Mouse (Mus musculus): Measurements from ENCODE around the gene Reck. TPM values are rescaled to one million over a fixed set of nuclear protein-coding genes. Genes with fewer than 3 reads are reported as not detected.

The Reck gene
- polyA plus RNA-seq, 1 experiment from 2014 or later = 11.9 TPM

DNA sequence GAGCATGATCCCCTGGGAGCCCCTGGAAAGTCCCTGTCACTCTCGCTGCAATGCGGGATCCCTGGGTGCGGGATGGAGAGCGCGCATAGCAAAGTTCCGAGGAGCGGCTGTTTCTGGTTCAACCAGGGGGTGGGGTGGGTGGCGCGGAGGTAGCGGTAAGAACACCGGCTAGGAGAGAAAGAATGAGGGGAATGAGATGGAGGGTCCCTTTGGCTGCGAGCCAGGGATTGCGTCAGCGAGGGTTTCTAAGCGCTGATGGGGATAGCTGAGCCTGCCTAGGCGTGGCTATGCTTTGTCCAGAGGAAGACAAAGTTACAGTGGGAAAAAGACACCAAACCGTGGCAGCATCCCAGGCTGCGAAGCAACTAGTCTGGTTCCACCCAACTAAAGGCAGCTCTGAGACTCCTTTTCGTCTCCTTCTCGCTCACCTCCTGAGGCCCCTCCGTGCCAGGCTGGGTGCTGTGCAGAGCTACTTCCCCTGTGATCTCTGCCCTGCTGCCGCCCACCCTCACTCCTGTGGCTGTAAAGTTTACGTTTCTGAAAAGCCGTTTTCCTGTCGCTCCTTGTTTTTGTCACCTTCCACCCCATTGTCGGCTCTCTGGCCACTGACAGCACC lies 82.6 kb downstream of the Reck start:
- peak; percentile 98 for DNase-seq (ENCODE audit: low spot score, missing footprints)
- H3K27ac ChIP-seq (ENCODE audit: low read depth, low read length) = 0 out of 2 replicates have a peak overlapping the region, but pooled peaks have one; percentile 11
- peaks cover 19% of the 10 kb centered on the region for H3K27me3 ChIP-seq (ENCODE audit: control insufficient read depth, insufficient read depth, low read length)
- peak overlapping the region; percentile 67 for H3K9ac ChIP-seq (ENCODE audit: low read length)
- H3K4me2 ChIP-seq = peak overlapping the region; percentile 74
- peak overlapping the region; percentile 49 for H3K4me3 ChIP-seq (ENCODE audit: low read depth, low read length)
- H3K9me3 ChIP-seq (ENCODE audit: control insufficient read depth, low read length) = no peaks in the 10 kb centered on the region
- ATAC-seq (ENCODE audit: low FRiP score) = peak; percentile 71
- 1% methylated on average over 26 of the region's 26 CpGs for WGBS
- peaks cover 2% of the 10 kb centered on the region; the same call in 1 of the 2 replicates for H3K4me1 ChIP-seq (ENCODE audit: control insufficient read depth, insufficient read depth, low read length)
- H3K36me3 ChIP-seq (ENCODE audit: control insufficient read depth, insufficient read depth, low read length) = no peaks in the 10 kb centered on the region

DNA sequence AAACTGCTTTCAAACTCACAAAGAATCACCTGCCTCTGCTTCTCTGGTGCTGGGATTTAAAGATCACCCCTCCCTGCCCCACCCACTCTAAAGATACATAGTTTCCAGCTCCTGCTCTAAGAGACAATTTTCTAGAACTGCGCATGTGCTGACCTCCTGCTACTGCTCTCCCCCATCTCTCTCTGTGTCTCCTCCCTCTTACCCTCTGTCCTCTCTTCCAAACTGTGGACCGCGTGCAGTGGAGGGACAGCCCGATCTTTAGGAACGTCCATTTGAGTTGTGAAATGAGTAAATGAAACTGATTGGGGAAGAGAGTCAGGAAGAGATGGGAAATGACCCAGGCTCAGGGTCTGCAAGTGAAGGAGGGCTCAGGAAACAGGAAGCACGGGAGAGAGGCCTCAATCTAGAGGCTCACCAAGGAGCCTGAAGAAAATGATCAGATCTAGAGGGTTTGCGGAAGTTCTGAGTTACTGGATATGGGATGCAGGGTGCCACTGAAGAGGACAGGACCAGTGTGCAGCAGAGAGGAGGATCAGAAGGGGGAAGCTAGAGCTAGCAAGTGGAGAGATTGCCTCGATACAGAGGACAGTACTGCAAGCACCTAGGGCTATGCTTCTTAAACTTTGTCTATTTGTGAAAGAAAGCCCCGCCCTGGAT lies 84.3 kb downstream of the Reck start:
- H3K4me1 ChIP-seq (ENCODE audit: control insufficient read depth, insufficient read depth, low read length) = peaks cover 2% of the 10 kb centered on the region; the same call in 1 of the 2 replicates
- no peak overlapping the region for H3K27ac ChIP-seq (ENCODE audit: low read depth, low read length)
- H3K4me2 ChIP-seq = no peak overlapping the region
- no peaks in the 10 kb centered on the region for H3K9me3 ChIP-seq (ENCODE audit: control insufficient read depth, low read length)
- ATAC-seq (ENCODE audit: low FRiP score) (no peak), DNase-seq (ENCODE audit: low spot score, missing footprints) (no peak)
- H3K36me3 ChIP-seq (ENCODE audit: control insufficient read depth, insufficient read depth, low read length) = no peaks in the 10 kb centered on the region
- 72% methylated on average over 9 of the region's 9 CpGs for WGBS
- no peak overlapping the region for H3K9ac ChIP-seq (ENCODE audit: low read length)
- peaks cover 19% of the 10 kb centered on the region for H3K27me3 ChIP-seq (ENCODE audit: control insufficient read depth, insufficient read depth, low read length)
- no peak overlapping the region for H3K4me3 ChIP-seq (ENCODE audit: low read depth, low read length)

DNA sequence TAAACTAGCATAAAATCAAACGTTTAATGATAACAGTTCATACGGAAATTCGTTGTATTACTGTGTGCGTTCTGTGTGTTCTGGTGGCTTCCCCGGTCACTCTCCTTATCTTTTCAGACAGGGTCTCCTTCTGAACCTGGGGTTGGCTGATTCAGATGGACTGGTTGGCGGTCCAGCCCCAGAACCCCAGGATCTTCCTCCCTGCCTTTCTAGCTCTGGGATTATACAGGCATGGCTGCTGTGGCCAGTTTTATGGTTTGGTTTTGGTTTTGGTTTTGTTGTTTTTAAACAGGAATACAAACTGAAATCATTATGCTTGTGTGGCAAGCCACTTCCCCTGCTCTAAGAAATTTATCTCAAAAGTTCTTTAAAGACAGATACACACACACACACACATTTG lies 84.9 kb downstream of the Reck start:
- peaks cover 2% of the 10 kb centered on the region; the same call in 1 of the 2 replicates for H3K4me1 ChIP-seq (ENCODE audit: control insufficient read depth, insufficient read depth, low read length)
- 92% methylated on average over 6 of the region's 6 CpGs for WGBS
- ATAC-seq (ENCODE audit: low FRiP score) (no peak), DNase-seq (ENCODE audit: low spot score, missing footprints) (no peak)
- no peak overlapping the region for H3K4me2 ChIP-seq
- no peak overlapping the region for H3K9ac ChIP-seq (ENCODE audit: low read length)
- no peaks in the 10 kb centered on the region for H3K36me3 ChIP-seq (ENCODE audit: control insufficient read depth, insufficient read depth, low read length)
- H3K4me3 ChIP-seq (ENCODE audit: low read depth, low read length) = no peak overlapping the region
- no peak overlapping the region for H3K27ac ChIP-seq (ENCODE audit: low read depth, low read length)
- H3K9me3 ChIP-seq (ENCODE audit: control insufficient read depth, low read length) = no peaks in the 10 kb centered on the region
- H3K27me3 ChIP-seq (ENCODE audit: control insufficient read depth, insufficient read depth, low read length) = peaks cover 19% of the 10 kb centered on the region

GRCm38 (mm10) chr4:43964326-43964833 lies 89.0 kb downstream of the Reck start:
- no peak overlapping the region for H3K4me3 ChIP-seq (ENCODE audit: low read depth, low read length)
- no peak overlapping the region for H3K9ac ChIP-seq (ENCODE audit: low read length)
- 38% methylated on average over 2 of the region's 2 CpGs for WGBS
- no peak for DNase-seq (ENCODE audit: low spot score, missing footprints)
- no peak overlapping the region for H3K4me2 ChIP-seq
- ATAC-seq (ENCODE audit: low FRiP score) = no peak
- peaks cover 8% of the 10 kb centered on the region; the same call in 1 of the 2 replicates for H3K27me3 ChIP-seq (ENCODE audit: control insufficient read depth, insufficient read depth, low read length)
- H3K9me3 ChIP-seq (ENCODE audit: control insufficient read depth, low read length) = no peaks in the 10 kb centered on the region
- H3K4me1 ChIP-seq (ENCODE audit: control insufficient read depth, insufficient read depth, low read length) = peaks cover 6% of the 10 kb centered on the region
- H3K36me3 ChIP-seq (ENCODE audit: control insufficient read depth, insufficient read depth, low read length) = no peaks in the 10 kb centered on the region
- no peak overlapping the region; the same call in 1 of the 2 replicates for H3K27ac ChIP-seq (ENCODE audit: low read depth, low read length)

DNA sequence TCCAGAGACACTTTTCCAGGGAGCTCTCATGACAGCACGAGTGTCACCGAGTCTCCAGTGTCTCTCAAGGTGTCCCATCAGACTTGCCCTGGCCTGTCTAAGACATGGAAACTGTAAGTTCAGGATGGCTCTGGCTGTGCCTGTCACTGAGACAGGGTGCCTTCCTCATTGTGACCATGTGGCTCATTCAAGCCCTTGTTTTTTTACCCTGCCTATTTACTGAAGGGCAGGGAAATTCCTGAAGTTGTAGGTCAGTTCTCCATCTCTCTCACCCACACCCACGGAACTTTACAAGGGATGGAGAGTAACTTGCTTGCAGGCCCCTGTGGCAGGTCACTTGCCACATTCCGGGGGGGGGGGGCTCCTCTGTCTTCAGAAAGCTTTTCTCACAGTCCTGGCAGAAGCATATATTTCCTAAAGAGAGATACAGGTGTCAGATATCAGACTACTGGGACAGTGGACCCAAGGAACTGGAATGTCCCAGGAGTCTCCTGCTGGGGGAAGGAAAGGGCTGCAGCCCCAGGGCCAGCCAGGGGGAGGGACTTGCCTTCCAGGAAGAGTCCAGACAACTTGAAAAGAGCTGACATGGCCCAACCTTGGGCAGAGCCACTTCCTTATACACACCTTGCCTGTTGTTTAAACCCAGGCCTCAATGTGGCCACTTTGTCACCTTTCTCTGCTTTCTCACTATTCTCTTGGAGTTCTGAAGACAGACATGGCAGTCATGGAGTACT lies 89.8 kb downstream of the Reck start:
- 56% methylated on average over 4 of the region's 4 CpGs for WGBS
- no peak for ATAC-seq (ENCODE audit: low FRiP score)
- no peak for DNase-seq (ENCODE audit: low spot score, missing footprints)
- H3K36me3 ChIP-seq (ENCODE audit: control insufficient read depth, insufficient read depth, low read length) = no peaks in the 10 kb centered on the region
- peaks cover 7% of the 10 kb centered on the region for H3K4me1 ChIP-seq (ENCODE audit: control insufficient read depth, insufficient read depth, low read length)
- 0 out of 2 replicates have a peak, but pooled peaks cover 5% of the 10 kb centered on the region for H3K27me3 ChIP-seq (ENCODE audit: control insufficient read depth, insufficient read depth, low read length)
- H3K9me3 ChIP-seq (ENCODE audit: control insufficient read depth, low read length) = no peaks in the 10 kb centered on the region
- no peak overlapping the region for H3K4me3 ChIP-seq (ENCODE audit: low read depth, low read length)
- H3K9ac ChIP-seq (ENCODE audit: low read length) = no peak overlapping the region
- H3K4me2 ChIP-seq = no peak overlapping the region
- H3K27ac ChIP-seq (ENCODE audit: low read depth, low read length) = no peak overlapping the region

- Histone ChIP-seq H3K4me3 (ENCODE audit: low read depth, low read length) (no peak overlapping the region), H3K4me1 (ENCODE audit: control insufficient read depth, insufficient read depth, low read length) (peaks cover 7% of the 10 kb centered on the region), H3K9ac (ENCODE audit: low read length) (no peak overlapping the region), H3K27me3 (ENCODE audit: control insufficient read depth, insufficient read depth, low read length) (0 out of 2 replicates have a peak, but pooled peaks cover 5% of the 10 kb centered on the region), H3K4me2 (no peak overlapping the region), H3K36me3 (ENCODE audit: control insufficient read depth, insufficient read depth, low read length) (no peaks in the 10 kb centered on the region), H3K9me3 (ENCODE audit: control insufficient read depth, low read length) (no peaks in the 10 kb centered on the region), H3K27ac (ENCODE audit: low read depth, low read length) (no peak overlapping the region)
- no peak for DNase-seq (ENCODE audit: low spot score, missing footprints)
- ATAC-seq (ENCODE audit: low FRiP score) = no peak
- 84% methylated on average over 7 of the region's 7 CpGs for WGBS
Observed at GRCm38 (mm10) chr4:43965856-43966535, 90.7 kb downstream of the Reck start.

DNA sequence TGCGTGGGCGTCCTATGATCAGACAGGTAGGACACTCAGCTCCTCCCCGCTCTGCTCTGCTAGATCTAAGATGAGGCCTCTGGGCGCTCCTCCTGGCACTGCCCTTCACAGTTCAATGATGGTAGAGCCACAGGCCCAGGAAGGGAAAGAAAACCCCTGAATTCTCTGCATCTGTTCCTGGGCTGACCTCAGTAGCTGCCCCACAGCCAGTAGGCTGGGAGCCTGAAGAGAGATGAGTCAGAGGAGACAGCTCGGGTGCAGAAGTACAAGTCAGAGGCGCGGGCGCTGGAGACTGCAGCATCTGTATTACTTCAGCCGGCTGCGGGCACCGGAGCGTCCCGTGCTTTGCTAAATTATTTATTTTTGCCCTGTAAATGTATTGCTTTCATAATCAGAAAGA lies 93.3 kb downstream of the Reck start:
- 45% methylated on average over 13 of the region's 13 CpGs for WGBS
- H3K4me2 ChIP-seq = no peak overlapping the region
- ATAC-seq (ENCODE audit: low FRiP score) = no peak
- no peak overlapping the region for H3K9ac ChIP-seq (ENCODE audit: low read length)
- no peak overlapping the region for H3K4me3 ChIP-seq (ENCODE audit: low read depth, low read length)
- DNase-seq (ENCODE audit: low spot score, missing footprints) = peak; percentile 86
- peaks cover 20% of the 10 kb centered on the region for H3K4me1 ChIP-seq (ENCODE audit: control insufficient read depth, insufficient read depth, low read length)
- H3K27ac ChIP-seq (ENCODE audit: low read depth, low read length) = no peak overlapping the region
- H3K9me3 ChIP-seq (ENCODE audit: control insufficient read depth, low read length) = no peaks in the 10 kb centered on the region
- 0 out of 2 replicates have a peak, but pooled peaks cover 3% of the 10 kb centered on the region for H3K27me3 ChIP-seq (ENCODE audit: control insufficient read depth, insufficient read depth, low read length)
- H3K36me3 ChIP-seq (ENCODE audit: control insufficient read depth, insufficient read depth, low read length) = no peaks in the 10 kb centered on the region

GRCm38 (mm10) chr4:43969373-43969772 lies 94.0 kb downstream of the Reck start:
- Histone ChIP-seq H3K4me1 (ENCODE audit: control insufficient read depth, insufficient read depth, low read length) (peaks cover 22% of the 10 kb centered on the region), H3K4me2 (no peak overlapping the region), H3K4me3 (ENCODE audit: low read depth, low read length) (no peak overlapping the region), H3K27me3 (ENCODE audit: control insufficient read depth, insufficient read depth, low read length) (0 out of 2 replicates have a peak, but pooled peaks cover 3% of the 10 kb centered on the region), H3K36me3 (ENCODE audit: control insufficient read depth, insufficient read depth, low read length) (no peaks in the 10 kb centered on the region), H3K9me3 (ENCODE audit: control insufficient read depth, low read length) (no peaks in the 10 kb centered on the region), H3K9ac (ENCODE audit: low read length) (no peak overlapping the region), H3K27ac (ENCODE audit: low read depth, low read length) (no peak overlapping the region)
- DNase-seq (ENCODE audit: low spot score, missing footprints) (peak; percentile 87), ATAC-seq (ENCODE audit: low FRiP score) (no peak; the same call in 1 of the 2 replicates)
- 4% methylated on average over 4 of the region's 4 CpGs for WGBS
